Mouse (Mus musculus) intestine, embryonic 15.5 days (tissue): ENCODE measurements around the gene C2cd5. TPM values are rescaled to one million over a fixed set of nuclear protein-coding genes. Genes with fewer than 3 reads are reported as not detected.
A peak's percentile ranks its signal among the peaks of the same experiment; 100 is the strongest.

ENCODE experiments used
- ATAC-seq: fragments of 200-750 bp; cut with Nextera tagmentation; 2 replicates; pipeline ENCODE4 v1.8.0; 2017; ENCODE audit warnings: moderate TSS enrichment, moderate library complexity
- H3K27ac ChIP-seq: fragments of 300-500 bp; sonication (generic); 2 replicates; pipeline ENCODE4 v1.5.1; 2015; ENCODE audit warnings: mild to moderate bottlenecking, inconsistent platforms
- H3K27me3 ChIP-seq: fragments of 300-500 bp; sonication (generic); replicated peaks from 2 replicates; pipeline ENCODE4 v1.6.1; 2015; ENCODE audit warnings: inconsistent platforms
- H3K36me3 ChIP-seq: fragments of 300-500 bp; sonication (generic); 2 replicates; pipeline ENCODE4 v1.6.1; 2015; ENCODE audit warnings: inconsistent platforms
- H3K4me1 ChIP-seq: fragments of 300-500 bp; sonication (generic); replicated peaks from 2 replicates; pipeline ENCODE4 v1.6.1; 2015; ENCODE audit warnings: inconsistent platforms
- H3K4me2 ChIP-seq: fragments of 300-500 bp; sonication (generic); replicated peaks from 2 replicates; pipeline ENCODE4 v1.6.1; 2015; ENCODE audit warnings: mild to moderate bottlenecking, inconsistent platforms
- H3K4me3 ChIP-seq: fragments of 300-500 bp; sonication (generic); replicated peaks from 2 replicates; pipeline ENCODE4 v1.5.1; 2015; ENCODE audit warnings: inconsistent platforms
- H3K9ac ChIP-seq: fragments of 300-500 bp; sonication (generic); 2 replicates; pipeline ENCODE4 v1.6.1; 2015; ENCODE audit warnings: inconsistent platforms
- H3K9me3 ChIP-seq: fragments of 300-500 bp; sonication (generic); 2 replicates; pipeline ENCODE4 v1.6.1; 2016; ENCODE audit warnings: inconsistent platforms
- WGBS: fragments of 180-500 bp; shearing (Covaris S2); methylation state at CpG from one replicate; pipeline ENCODE4 v1.1.7; 2015; 5-methylcytosine and 5-hydroxymethylcytosine counted together
- polyA plus RNA-seq: library from polyadenylated mRNA; unstranded; fragments of >200 nt; fragmentation: Nextera tagmentation; extraction: Ambion mirVana; gene quantifications from 2 replicates; pipeline ENCODE4 v1.2.1, GENCODE M21; 2015

Gene C2cd5
- polyA plus RNA-seq, 1 experiment from 2014 or later: 19.8 TPM

DNA sequence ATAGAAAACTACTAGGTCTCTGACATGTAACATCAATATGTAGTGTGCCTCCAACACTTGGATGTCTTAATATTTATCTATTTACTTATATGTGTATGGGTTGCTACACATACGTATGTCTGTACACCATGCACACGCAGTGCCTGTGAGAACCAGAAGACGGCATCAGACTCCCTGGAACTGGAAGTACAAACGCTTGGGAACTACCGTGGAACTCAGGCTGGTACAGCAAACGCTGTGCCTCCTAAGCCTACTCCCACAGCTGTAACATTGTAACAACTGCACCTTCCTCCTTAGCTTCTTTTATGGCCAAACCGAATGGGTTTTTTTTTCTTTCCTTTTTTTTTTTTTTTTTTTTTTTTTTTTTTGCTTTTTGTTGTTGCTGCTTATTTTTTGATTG, 10.4 kb upstream of the C2cd5 start:
- no peaks in the 10 kb centered on the region for H3K36me3 ChIP-seq
- H3K9me3 ChIP-seq: no peaks in the 10 kb centered on the region
- no peak overlapping the region for H3K9ac ChIP-seq
- H3K4me2 ChIP-seq: no peak overlapping the region
- ATAC-seq: no peak
- no peak overlapping the region for H3K4me3 ChIP-seq
- no peaks in the 10 kb centered on the region for H3K27me3 ChIP-seq
- 79% methylated on average over 7 of the region's 7 CpGs for WGBS
- 0 out of 2 replicates have a peak, but pooled peaks cover 6% of the 10 kb centered on the region for H3K4me1 ChIP-seq
- H3K27ac ChIP-seq: no peak overlapping the region

DNA sequence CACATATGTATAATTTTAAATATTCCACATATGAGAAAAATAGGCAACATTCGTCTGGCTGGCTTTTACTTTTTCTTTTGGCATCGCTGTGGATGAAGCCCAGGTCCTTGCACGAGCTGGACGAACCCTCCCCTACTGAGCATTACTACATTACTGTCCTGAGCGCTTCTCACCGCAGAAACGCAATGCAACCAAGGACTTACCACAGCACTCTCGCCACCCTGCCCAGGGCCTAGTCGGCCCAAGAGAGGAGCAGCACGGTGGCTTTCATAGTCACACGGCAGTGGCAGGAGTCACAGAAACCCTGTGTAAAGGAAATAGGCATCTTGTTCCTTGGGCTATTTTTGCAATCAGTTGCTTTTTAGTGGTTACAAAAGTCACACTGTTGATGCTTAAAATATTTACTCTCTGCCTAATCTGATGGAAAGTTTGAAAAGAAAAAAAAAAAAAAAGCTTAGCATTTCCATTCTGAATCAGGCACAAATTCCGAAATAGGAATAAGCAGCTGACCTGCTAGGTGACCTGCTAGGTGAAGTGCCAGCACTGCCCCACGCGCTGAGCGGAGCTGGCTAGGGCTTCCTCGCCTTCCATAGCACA, 9.8 kb upstream of the C2cd5 start:
- WGBS: 74% methylated on average over 16 of the region's 16 CpGs
- Histone ChIP-seq H3K4me2 (no peak overlapping the region), H3K9me3 (no peaks in the 10 kb centered on the region), H3K27ac (no peak overlapping the region), H3K9ac (no peak overlapping the region), H3K27me3 (no peaks in the 10 kb centered on the region), H3K4me1 (0 out of 2 replicates have a peak, but pooled peaks cover 3% of the 10 kb centered on the region), H3K4me3 (no peak overlapping the region), H3K36me3 (no peaks in the 10 kb centered on the region)
- ATAC-seq: no peak

- no peaks in the 10 kb centered on the region for H3K4me1 ChIP-seq
- H3K27me3 ChIP-seq: no peaks in the 10 kb centered on the region
- no peak overlapping the region for H3K4me3 ChIP-seq
- no peaks in the 10 kb centered on the region for H3K36me3 ChIP-seq
- no peak overlapping the region for H3K9ac ChIP-seq
- no peak for ATAC-seq
- H3K27ac ChIP-seq: no peak overlapping the region
- H3K4me2 ChIP-seq: no peak overlapping the region
- H3K9me3 ChIP-seq: no peaks in the 10 kb centered on the region
- 80% methylated on average over 13 of the region's 13 CpGs for WGBS
These were observed 8.1 kb upstream of the C2cd5 start for GRCm38 (mm10) chr6:143108031-143108430.

GRCm38 (mm10) chr6:143107611-143108010, 7.7 kb upstream of the C2cd5 start:
- no peak for ATAC-seq
- H3K9me3 ChIP-seq: no peaks in the 10 kb centered on the region
- WGBS: 87% methylated on average over 4 of the region's 4 CpGs

DNA sequence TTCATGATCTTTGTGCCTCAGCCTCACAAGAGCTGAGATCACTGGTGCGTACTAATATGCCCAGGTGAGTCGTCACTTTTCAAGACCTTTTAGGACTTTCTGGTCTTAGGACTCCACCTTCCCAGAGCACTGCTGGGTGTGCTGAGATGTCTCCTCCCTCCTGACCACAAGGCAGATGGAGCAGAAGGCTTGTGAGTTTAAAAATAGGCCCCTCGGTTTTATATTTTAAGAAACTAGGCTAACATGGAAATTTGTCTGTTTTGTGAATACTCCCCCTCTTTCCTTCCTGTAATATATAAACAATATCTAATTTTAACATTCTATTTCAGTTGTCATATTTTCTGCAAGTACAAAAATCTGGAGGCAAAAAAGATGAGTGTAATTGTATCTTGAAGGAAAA, 5.8 kb upstream of the C2cd5 start:
- Histone ChIP-seq H3K36me3 (no peaks in the 10 kb centered on the region), H3K9ac (no peak overlapping the region), H3K9me3 (no peaks in the 10 kb centered on the region), H3K27ac (no peak overlapping the region), H3K4me1 (no peaks in the 10 kb centered on the region), H3K4me2 (no peak overlapping the region), H3K27me3 (no peaks in the 10 kb centered on the region), H3K4me3 (no peak overlapping the region)
- WGBS: 77% methylated on average over 3 of the region's 3 CpGs
- no peak for ATAC-seq

More at GRCm38 (mm10) chr6:143107611-143108010, 7.7 kb upstream of the C2cd5 start:
- Histone ChIP-seq H3K27ac (no peak overlapping the region), H3K36me3 (no peaks in the 10 kb centered on the region), H3K4me2 (no peak overlapping the region), H3K9ac (no peak overlapping the region), H3K27me3 (no peaks in the 10 kb centered on the region), H3K4me3 (no peak overlapping the region), H3K4me1 (no peaks in the 10 kb centered on the region)

- Histone ChIP-seq H3K27me3 (no peaks in the 10 kb centered on the region), H3K9me3 (no peaks in the 10 kb centered on the region), H3K4me3 (no peak overlapping the region), H3K36me3 (no peaks in the 10 kb centered on the region), H3K4me2 (no peak overlapping the region), H3K9ac (no peak overlapping the region), H3K27ac (no peak overlapping the region), H3K4me1 (no peaks in the 10 kb centered on the region)
- WGBS: 66% methylated on average over 7 of the region's 7 CpGs
- ATAC-seq: no peak
These were observed 4.2 kb upstream of the C2cd5 start for GRCm38 (mm10) chr6:143103981-143104680.

DNA sequence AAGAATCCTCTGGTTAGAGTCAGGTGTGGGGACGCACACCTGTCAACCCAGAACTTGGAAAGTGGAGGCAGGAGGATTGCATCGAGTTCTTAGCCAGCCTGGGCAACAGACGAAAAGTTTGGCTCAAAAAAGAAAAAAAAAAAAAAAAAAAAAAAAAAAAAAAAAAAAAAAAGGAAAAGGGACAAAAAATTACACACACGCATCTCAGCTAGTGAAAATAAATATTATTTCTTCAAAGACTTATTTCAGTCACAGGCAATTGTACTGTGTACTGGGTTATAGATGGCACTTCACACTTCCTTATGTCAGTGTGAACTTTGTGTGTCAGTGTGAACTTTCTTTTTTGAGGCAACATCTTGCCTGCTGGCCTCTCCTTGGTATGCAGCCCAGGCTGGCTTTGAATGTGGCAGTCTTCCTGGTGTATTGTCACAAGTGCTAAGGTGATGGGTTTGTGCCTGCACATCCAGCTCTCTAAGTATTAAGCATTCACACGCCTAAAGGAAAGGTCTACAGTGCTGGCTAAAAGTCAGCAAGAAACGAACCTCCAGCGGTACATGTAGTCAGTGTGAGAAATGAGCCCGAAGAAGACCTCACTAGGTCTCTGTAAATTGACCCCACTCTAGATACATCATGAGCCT, 656 bp upstream of the C2cd5 start:
- Histone ChIP-seq H3K27ac (no peak overlapping the region), H3K9ac (peak overlapping the region; percentile 76), H3K27me3 (no peaks in the 10 kb centered on the region), H3K4me2 (peak overlapping the region; percentile 73), H3K4me3 (peak overlapping the region; percentile 84), H3K4me1 (no peaks in the 10 kb centered on the region; the same call in 1 of the 2 replicates), H3K36me3 (no peaks in the 10 kb centered on the region), H3K9me3 (no peaks in the 10 kb centered on the region)
- WGBS: 44% methylated on average over 8 of the region's 8 CpGs
- ATAC-seq: no peak

DNA sequence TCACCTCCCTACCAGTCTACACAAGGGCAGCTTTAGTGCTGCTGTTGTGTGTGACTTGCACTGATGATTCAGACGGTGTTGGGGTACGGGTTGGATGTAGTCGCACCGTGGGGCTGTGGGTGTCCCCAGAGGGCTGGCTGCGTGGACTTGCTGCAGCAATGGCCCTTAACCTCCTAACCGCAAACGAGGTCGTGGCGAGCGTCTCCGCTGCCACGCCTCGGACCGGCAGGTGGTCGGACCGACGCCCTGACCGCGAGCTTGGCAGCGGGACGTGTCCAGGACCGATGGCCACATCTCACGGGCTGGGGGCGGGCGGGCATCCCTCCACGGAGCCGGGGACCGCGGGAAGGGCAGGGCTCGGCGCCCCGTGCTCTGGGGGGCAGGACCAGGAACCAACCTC, 660 bp downstream of the C2cd5 start:
- ATAC-seq: peak; percentile 50
- Histone ChIP-seq H3K27me3 (no peaks in the 10 kb centered on the region), H3K27ac (peak overlapping the region; percentile 91), H3K36me3 (no peaks in the 10 kb centered on the region), H3K9ac (peak overlapping the region; percentile 76), H3K4me2 (peak overlapping the region; percentile 73), H3K9me3 (no peaks in the 10 kb centered on the region), H3K4me1 (no peaks in the 10 kb centered on the region; the same call in 1 of the 2 replicates), H3K4me3 (peak overlapping the region; percentile 84)
- WGBS: under 1% methylated on average over 32 of the region's 32 CpGs

GRCm38 (mm10) chr6:143095126-143095525, 4.8 kb downstream of the C2cd5 start:
- Histone ChIP-seq H3K9ac (no peak overlapping the region), H3K9me3 (no peaks in the 10 kb centered on the region), H3K4me2 (no peak overlapping the region), H3K27me3 (no peaks in the 10 kb centered on the region), H3K4me1 (no peaks in the 10 kb centered on the region; the same call in 1 of the 2 replicates), H3K27ac (no peak overlapping the region), H3K36me3 (no peaks in the 10 kb centered on the region), H3K4me3 (no peak overlapping the region)
- 83% methylated on average over 11 of the region's 11 CpGs for WGBS
- ATAC-seq: no peak

- no peak for ATAC-seq
- no peak overlapping the region for H3K27ac ChIP-seq
- WGBS: 58% methylated on average over 4 of the region's 4 CpGs
These were observed 7.1 kb downstream of the C2cd5 start for GRCm38 (mm10) chr6:143092856-143093255.

GRCm38 (mm10) chr6:143091076-143091475, 8.9 kb downstream of the C2cd5 start:
- ATAC-seq: no peak
- Histone ChIP-seq H3K9ac (no peak overlapping the region), H3K4me2 (no peak overlapping the region), H3K4me3 (no peak overlapping the region), H3K9me3 (no peaks in the 10 kb centered on the region), H3K27ac (no peak overlapping the region), H3K36me3 (0 out of 2 replicates have a peak, but pooled peaks cover 3% of the 10 kb centered on the region), H3K4me1 (no peaks in the 10 kb centered on the region), H3K27me3 (no peaks in the 10 kb centered on the region)
- WGBS: 96% methylated on average over 6 of the region's 6 CpGs

More at GRCm38 (mm10) chr6:143092856-143093255, 7.1 kb downstream of the C2cd5 start:
- Histone ChIP-seq H3K9me3 (no peaks in the 10 kb centered on the region), H3K4me1 (no peaks in the 10 kb centered on the region), H3K4me3 (no peak overlapping the region), H3K27me3 (no peaks in the 10 kb centered on the region), H3K9ac (no peak overlapping the region), H3K36me3 (no peaks in the 10 kb centered on the region), H3K4me2 (no peak overlapping the region)

GRCm38 (mm10) chr6:143087332-143087731, 12.6 kb downstream of the C2cd5 start:
- no peaks in the 10 kb centered on the region for H3K27me3 ChIP-seq
- WGBS: 81% methylated on average over 4 of the region's 4 CpGs
- no peak overlapping the region for H3K9ac ChIP-seq
- no peak overlapping the region for H3K27ac ChIP-seq
- no peaks in the 10 kb centered on the region for H3K9me3 ChIP-seq
- H3K4me1 ChIP-seq: no peaks in the 10 kb centered on the region
- no peak for ATAC-seq
- no peak overlapping the region for H3K4me2 ChIP-seq
- H3K36me3 ChIP-seq: 0 out of 2 replicates have a peak, but pooled peaks cover 11% of the 10 kb centered on the region
- no peak overlapping the region for H3K4me3 ChIP-seq
